Mouse (Mus musculus) neutrophil, adult 5-6 weeks (primary cell): ENCODE results near the gene Tbccd1. TPM values are rescaled to one million over a fixed set of nuclear protein-coding genes. Genes with fewer than 3 reads are reported as not detected.
"Not testable (repeated sequence)": the region's sequence is repeated elsewhere in the genome, so short reads cannot be mapped to it uniquely, and the experiment has no call there.

Experiments used
- ATAC-seq: fragments of 151-379, 151-347 bp; 2 replicates; pipeline ENCODE4 v1.8.0; 2017; ENCODE audit warnings: mild to moderate bottlenecking, moderate TSS enrichment; ENCODE audit not compliant: insufficient number of reproducible peaks, poor library complexity, low FRiP score, severe bottlenecking; ENCODE audit errors: extremely low read depth
- total RNA-seq: library from RNA; stranded (forward); fragments of 200-1000 nt; gene quantifications from 2 replicates; pipeline ENCODE4 v1.2.3, GENCODE M21; 2017

The Tbccd1 gene
- total RNA-seq, 1 experiment from 2014 or later: 19.2 TPM

- ATAC-seq: no peak
These were observed 57.2 kb downstream of the Tbccd1 start for GRCm38 (mm10) chr16:22800026-22800848.

GRCm38 (mm10) chr16:22798520-22798919 is 58.9 kb downstream of the Tbccd1 start:
- ATAC-seq: no peak

- no peak for ATAC-seq
These were observed 59.9 kb downstream of the Tbccd1 start for GRCm38 (mm10) chr16:22797521-22797920.

GRCm38 (mm10) chr16:22795497-22795896 is 62.0 kb downstream of the Tbccd1 start:
- no peak for ATAC-seq

- ATAC-seq: no peak
These were observed 66.2 kb downstream of the Tbccd1 start for GRCm38 (mm10) chr16:22791235-22791634.

- ATAC-seq: no peak
These were observed 67.5 kb downstream of the Tbccd1 start for GRCm38 (mm10) chr16:22789908-22790367.

GRCm38 (mm10) chr16:22782686-22783085 is 74.8 kb downstream of the Tbccd1 start:
- ATAC-seq: no peak

- ATAC-seq: no peak
These were observed 78.1 kb downstream of the Tbccd1 start for GRCm38 (mm10) chr16:22779228-22779835.

- ATAC-seq: not testable (repeated sequence)
These were observed 79.2 kb downstream of the Tbccd1 start for GRCm38 (mm10) chr16:22778296-22778695.

- no peak for ATAC-seq
These were observed 81.9 kb downstream of the Tbccd1 start for GRCm38 (mm10) chr16:22775471-22775985.

- ATAC-seq: no peak
These were observed 88.8 kb downstream of the Tbccd1 start for GRCm38 (mm10) chr16:22768661-22769060.

- ATAC-seq: no peak
These were observed 90.1 kb downstream of the Tbccd1 start for GRCm38 (mm10) chr16:22767405-22767804.

- no peak for ATAC-seq
These were observed 90.7 kb downstream of the Tbccd1 start for GRCm38 (mm10) chr16:22766738-22767211.

GRCm38 (mm10) chr16:22765531-22765930 is 91.9 kb downstream of the Tbccd1 start:
- no peak for ATAC-seq

Other genes starting within 250 kb of the Tbccd1 start
- gene Dgkg, start 200.4 kb downstream of the Tbccd1 start, total RNA-seq: 15.0 and 15.5 TPM in 2 replicates
- gene Crygs, start 46.1 kb downstream of the Tbccd1 start, total RNA-seq: not detected in 2 replicates
- 98.7 and 103 TPM in 2 replicates for gene Dnajb11, start 176 bp upstream of the Tbccd1 start, total RNA-seq
- gene Ahsg, start 33.6 kb upstream of the Tbccd1 start, total RNA-seq: not detected in 2 replicates
- gene Fetub, start 60.7 kb upstream of the Tbccd1 start, total RNA-seq: not detected in 2 replicates
- gene Hrg, start 93.4 kb upstream of the Tbccd1 start, total RNA-seq: not detected in 2 replicates
- gene Kng2, start 171.8 kb upstream of the Tbccd1 start, total RNA-seq: not detected in 2 replicates
- not detected in 2 replicates for gene Kng1, start 200.2 kb upstream of the Tbccd1 start, total RNA-seq
- 1,840 and 1,846 TPM in 2 replicates for gene Eif4a2, start 249.8 kb upstream of the Tbccd1 start, total RNA-seq